Mouse (Mus musculus) ES-E14 (cell line): ENCODE data around the gene Sec61a2. TPM values are rescaled to one million over a fixed set of nuclear protein-coding genes. Genes with fewer than 3 reads are reported as not detected.

Experiments used
- DNase-seq: peaks from one replicate; pipeline ENCODE4 v3.0.0-alpha.2; 2013; ENCODE audit warnings: low read depth, low spot score
- H3K27ac ChIP-seq: 2 replicates; pipeline ENCODE4 v1.5.1; 2012; ENCODE audit warnings: low read depth, mild to moderate bottlenecking, low read length, moderate library complexity, mixed read lengths; ENCODE audit not compliant: poor library complexity, insufficient read depth, severe bottlenecking
- H3K36me3 ChIP-seq: 2 replicates; pipeline ENCODE4 v1.6.1; 2012; ENCODE audit warnings: mild to moderate bottlenecking, low read length, moderate library complexity, mixed read lengths; ENCODE audit not compliant: control insufficient read depth, poor library complexity, insufficient read depth, severe bottlenecking
- H3K4me1 ChIP-seq, 2 experiments: fragments of 150-350 bp in 1 of 2; sonication (generic) in 1 of 2; 2 replicates each; pipeline ENCODE4 v1.6.1; 2012; ENCODE audit warnings: low read length in 2 of 2, mild to moderate bottlenecking in 1 of 2, mixed read lengths in 1 of 2; ENCODE audit not compliant: control insufficient read depth in 2 of 2, insufficient read depth in 2 of 2, poor library complexity in 1 of 2
- H3K4me3 ChIP-seq, 2 experiments: fragments of 150-350 bp in 1 of 2; sonication (generic) in 1 of 2; 2 replicates each; pipeline ENCODE4 v1.5.1; 2012; ENCODE audit warnings: low read length in 2 of 2, low read depth in 1 of 2, mild to moderate bottlenecking in 1 of 2, mixed read lengths in 1 of 2; ENCODE audit not compliant: insufficient read depth in 1 of 2, poor library complexity in 1 of 2, severe bottlenecking in 1 of 2
- H3K9ac ChIP-seq: 2 replicates; pipeline ENCODE4 v1.6.1; 2012; ENCODE audit warnings: low read depth, mild to moderate bottlenecking, low read length, mixed read lengths; ENCODE audit not compliant: poor library complexity, insufficient read depth, severe bottlenecking
- H3K9me3 ChIP-seq: fragments of 150-350 bp; sonication (generic); 2 replicates; pipeline ENCODE4 v1.6.1; 2012; ENCODE audit warnings: low read depth, mild to moderate bottlenecking, low read length; ENCODE audit not compliant: control insufficient read depth, insufficient read depth
- CHD2 ChIP-seq: IDR thresholded peaks from 2 replicates; pipeline ENCODE4 v1.6.1; 2014; ENCODE audit warnings: mild to moderate bottlenecking, low read depth, low read length, inconsistent platforms
- HCFC1 ChIP-seq: IDR thresholded peaks from 2 replicates; pipeline ENCODE4 v1.6.1; 2012; ENCODE audit warnings: low read length, inconsistent platforms, borderline replicate concordance; ENCODE audit not compliant: insufficient read depth
- MAFK ChIP-seq: IDR thresholded peaks from 2 replicates; pipeline ENCODE4 v1.6.1; 2014; ENCODE audit warnings: mild to moderate bottlenecking, low read depth, low read length, inconsistent platforms; ENCODE audit not compliant: insufficient read depth
- ZC3H11A ChIP-seq: IDR thresholded peaks from 2 replicates; pipeline ENCODE4 v1.6.1; 2012; ENCODE audit warnings: low read depth, mild to moderate bottlenecking, inconsistent platforms, low read length, borderline replicate concordance
- ZNF384 ChIP-seq: IDR thresholded peaks from 2 replicates; pipeline ENCODE4 v1.6.1; 2012; ENCODE audit warnings: low read depth, low read length, inconsistent platforms
- in situ Hi-C, 2 experiments: fragments of 600-800 bp; cut with MboI; formaldehyde crosslinking; loops; one replicate each; pipeline ENCODE4 v1.15.1; 2025; ENCODE audit warnings: low sequenced_read_pairs in 2 of 2, inconsistent platforms in 1 of 2; ENCODE audit not compliant: unreplicated experiment in 2 of 2
- total RNA-seq: library from RNA; depleted of rRNA; stranded (reverse); fragments of 300-350 nt; gene quantifications from 2 replicates; pipeline ENCODE4 v1.2.3, GENCODE M21; 2012; rRNA removed

Gene Sec61a2
- 56.1 and 71.1 TPM in 2 replicates for total RNA-seq

GRCm38 (mm10) chr2:5894843-5895570, at the start of gene Sec61a2:
Gene Sec61a2 (minus strand): TSS chr2:5895432.
- H3K36me3 ChIP-seq: peaks cover 9% of the 10 kb centered on the region
- TF ChIP-seq MAFK (no peak), CHD2 (no peak), ZC3H11A (no peak), HCFC1 (no peak)
- DNase-seq: peak; percentile 96
- H3K27ac ChIP-seq: peak within 1 kb of the TSS; percentile 72; the same call in 1 of the 2 replicates
- no peaks in the 10 kb centered on the region for H3K9me3 ChIP-seq
- in situ Hi-C loops: no loop called here
- H3K9ac ChIP-seq: peak within 1 kb of the TSS; percentile 99
- no peaks in the 10 kb centered on the region; a peak in 1 of 4 replicates for H3K4me1 ChIP-seq
- peak within 1 kb of the TSS; percentile 82 to 98 for H3K4me3 ChIP-seq

GRCm38 (mm10) chr2:5943071-5943470, 47.8 kb upstream of the Sec61a2 start:
- in situ Hi-C loops: no loop called here
- Histone ChIP-seq H3K9me3 (no peaks in the 10 kb centered on the region), H3K9ac (peak overlapping the region; percentile 63; the same call in 1 of the 2 replicates), H3K4me1 (peaks cover 0 to 7% of the 10 kb centered on the region in 2 experiments; a peak in 2 of 4 replicates), H3K4me3 (peak overlapping the region in 1 of 2 experiments; percentile 97; a peak in 2 of 4 replicates), H3K27ac (no peak overlapping the region), H3K36me3 (no peaks in the 10 kb centered on the region; the same call in 1 of the 2 replicates)
- TF ChIP-seq CHD2 (no peak), ZNF384 (no peak)
- DNase-seq: no peak

- in situ Hi-C loops: no loop called here
- H3K9ac ChIP-seq: peak within 1 kb of the TSS; percentile 71
- DNase-seq: peak; percentile 71
- peaks cover 0 to 7% of the 10 kb centered on the region in 2 experiments; a peak in 2 of 4 replicates for H3K4me1 ChIP-seq
- H3K27ac ChIP-seq: no peak within 1 kb of the TSS
- H3K4me3 ChIP-seq: peak within 1 kb of the TSS; percentile 79 to 97
- no peaks in the 10 kb centered on the region for H3K9me3 ChIP-seq
- no peaks in the 10 kb centered on the region; the same call in 1 of the 2 replicates for H3K36me3 ChIP-seq
- TF ChIP-seq CHD2: no peak
These were observed 47.3 kb upstream of the Sec61a2 start, which contains the start of gene Dhtkd1 for GRCm38 (mm10) chr2:5942416-5943032. Gene Dhtkd1 (minus strand): TSS chr2:5942792.

- TF ChIP-seq HCFC1: no peak
- TF ChIP-seq MAFK: no peak
- no peak for TF ChIP-seq CHD2
- no peak for TF ChIP-seq ZNF384
- no peak for TF ChIP-seq ZC3H11A
- in situ Hi-C loops: no loop called here
- peak overlapping the region; percentile 79 to 97 for H3K4me3 ChIP-seq
- H3K27ac ChIP-seq: no peak overlapping the region
- DNase-seq: no peak
- H3K9ac ChIP-seq: peak overlapping the region; percentile 71
- H3K36me3 ChIP-seq: no peaks in the 10 kb centered on the region; the same call in 1 of the 2 replicates
- H3K9me3 ChIP-seq: no peaks in the 10 kb centered on the region
- H3K4me1 ChIP-seq: peaks cover 0 to 5% of the 10 kb centered on the region in 2 experiments; a peak in 1 of 4 replicates
These were observed 46.7 kb upstream of the Sec61a2 start for GRCm38 (mm10) chr2:5941861-5942415.
